Comparison of ENCODE assay signal across 9 mouse cellular contexts in genomic region chr15:25915574-25916205, GRCm38 (mm10).
DNase-seq lines count a peak whose midpoint lies in the region; ATAC-seq and TF ChIP-seq lines count a peak whose summit lies in the region.
"Had no signal": no experiment of that assay in that cellular context is flagged by ENCODE, and none has a peak within 500 bp of the region (broad histone marks: within the 10 kb centered on the region; RNA-seq: fewer than 3 reads in every experiment).

No protein-coding gene starts in this region.

- WGBS in heart, embryonic 15.5 days: 46% methylated on average over 11 of the region's 11 CpGs
- 57% methylated on average over 11 of the region's 11 CpGs for WGBS in midbrain, embryonic 10.5 days

- no peaks in the 10 kb centered on the region for H3K9me3 ChIP-seq in heart, embryonic 15.5 days (replicated peaks)
- no peaks in the 10 kb centered on the region for H3K9me3 ChIP-seq in midbrain, embryonic 10.5 days (replicated peaks)

- peaks cover 65% of the 10 kb centered on the region for H3K4me1 ChIP-seq in heart, embryonic 15.5 days (replicated peaks)
- H3K4me1 ChIP-seq in bone marrow macrophage, adult 2 months (ENCODE audit: control insufficient read depth, insufficient read depth, low read length): peaks cover 54% of the 10 kb centered on the region
- peaks cover 16% of the 10 kb centered on the region for H3K4me1 ChIP-seq in midbrain, embryonic 10.5 days

- no peaks in the 10 kb centered on the region for H3K27me3 ChIP-seq in heart, embryonic 15.5 days
- H3K27me3 ChIP-seq in midbrain, embryonic 10.5 days (ENCODE audit: low read depth, poor library complexity, severe bottlenecking): no peaks in the 10 kb centered on the region

- peak overlapping the region; percentile 85 for H3K27ac ChIP-seq in heart, embryonic 15.5 days
- peak overlapping the region; percentile 91 for H3K27ac ChIP-seq in bone marrow macrophage, adult 2 months (ENCODE audit: insufficient read depth, low read depth, low read length)
- H3K27ac ChIP-seq in midbrain, embryonic 10.5 days (replicated peaks): peak overlapping the region; percentile 59

- no peak for DNase-seq in heart, postnatal 14 days
- DNase-seq in midbrain, embryonic 10.5 days (ENCODE audit: low spot score): no peak
- no peak for DNase-seq in layer of hippocampus, postnatal 36 days
- DNase-seq in cerebellum, adult 9-10 months: no peak
- DNase-seq: thymus, postnatal 36 days had no signal

- H3K4me3 ChIP-seq in heart, embryonic 15.5 days: no peak overlapping the region
- H3K4me3 ChIP-seq in bone marrow macrophage, adult 2 months (ENCODE audit: insufficient read depth, low read length): no peak overlapping the region
- H3K4me3 ChIP-seq in midbrain, embryonic 10.5 days: no peak overlapping the region

- no peak for TF ChIP-seq CTCF in bone marrow macrophage, adult 2 months (IDR thresholded peaks at IDR 0.05; ENCODE audit: low read depth, low read length)

- H3K4me2 ChIP-seq in heart, embryonic 15.5 days: peak overlapping the region; percentile 37
- H3K4me2 ChIP-seq: lung, embryonic 14.5 days had no signal

- H3K9ac ChIP-seq in heart, embryonic 15.5 days: peak overlapping the region; percentile 23; the same call in 1 of the 2 replicates
- H3K9ac ChIP-seq: lung, embryonic 14.5 days had no signal

- no peaks in the 10 kb centered on the region for H3K36me3 ChIP-seq in heart, embryonic 15.5 days
- H3K36me3 ChIP-seq in midbrain, embryonic 10.5 days: no peaks in the 10 kb centered on the region

- TF ChIP-seq POLR2A in bone marrow macrophage, adult 2 months (IDR thresholded peaks at IDR 0.05; ENCODE audit: borderline replicate concordance, low read depth, low read length): no peak

- intact Hi-C loops in heart, postnatal 14 days (cut with DNase I): no loop called here

- no peak for ATAC-seq in heart, embryonic 15.5 days (replicated peaks; ENCODE audit: insufficient number of reproducible peaks, insufficient read depth, low FRiP score, low read depth)
- ATAC-seq in CD4-positive, CD25-positive, alpha-beta regulatory T cell, adult 4 months: peak; percentile 34
